Mouse (Mus musculus) cortical plate, adult 2 months (tissue): ENCODE data around the gene A130010J15Rik.

Experiments used
- CTCF ChIP-seq: fragments of 200-500 bp; IDR thresholded peaks from 2 replicates; pipeline ENCODE4 v1.5.1; 2011; ENCODE audit warnings: mild to moderate bottlenecking, control low read depth, low read length; ENCODE audit not compliant: insufficient read depth; ENCODE audit errors: extremely low read depth
- POLR2A ChIP-seq: fragments of 200-500 bp; IDR thresholded peaks from 2 replicates; pipeline ENCODE4 v1.6.1; 2011; ENCODE audit warnings: mild to moderate bottlenecking, low read length, control low read depth; ENCODE audit not compliant: insufficient read depth; ENCODE audit errors: extremely low read depth

DNA sequence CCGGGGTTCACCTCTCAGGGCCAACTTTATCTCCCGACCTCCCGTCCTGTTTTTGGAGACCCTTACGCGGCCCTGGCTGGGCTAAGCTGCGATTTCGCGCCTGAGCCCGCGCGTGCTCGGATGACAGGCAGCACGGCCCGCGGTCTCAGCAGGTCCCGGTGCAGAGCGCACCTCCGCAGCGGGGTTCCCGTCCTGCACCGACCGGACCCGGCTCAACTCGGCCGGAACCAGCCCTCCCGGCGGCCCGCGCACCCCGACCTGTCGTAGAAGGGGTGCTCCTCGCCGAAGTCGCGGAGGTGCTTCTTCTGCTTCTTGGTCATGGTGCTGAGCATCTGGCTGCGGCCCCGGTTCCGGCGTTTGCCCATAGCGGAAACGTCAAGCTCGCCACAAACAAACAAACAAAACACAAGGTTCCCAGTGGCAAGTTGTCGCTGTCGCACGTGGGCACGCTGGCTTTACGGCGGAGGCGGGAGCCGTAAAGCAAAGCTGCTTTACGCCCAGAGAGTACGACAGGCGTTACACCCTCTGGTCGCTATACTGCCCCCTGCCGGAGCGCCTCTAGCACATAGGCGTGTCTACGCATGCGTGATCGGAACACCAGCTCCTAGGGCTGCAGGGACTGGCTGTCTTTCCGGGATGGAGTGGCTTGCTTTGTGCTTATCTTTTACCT lies 37.9 kb upstream of the A130010J15Rik start, which contains the start of gene Diexf:
- TF ChIP-seq CTCF (peak; percentile 95), POLR2A (peak; percentile 94)
